Mouse (Mus musculus) cerebellum, adult 2 months (tissue): ENCODE measurements at regions not wholly inside any gene's neighbourhood (a gene's known extent, or its start where the extent isn't known, plus 50 kb on each side); places are given as distances from the start of the nearest gene placed in this dataset.

Experiments
- DNase-seq, 2 experiments: peaks; one replicate each; pipeline ENCODE4 v3.0.0; 2021
- H3K27ac ChIP-seq: fragments of 200-500 bp; 2 replicates; pipeline ENCODE4 v1.5.1; 2012; ENCODE audit warnings: low read length, control low read depth, inconsistent platforms; ENCODE audit not compliant: insufficient read depth
- H3K27me3 ChIP-seq: fragments of 200-500 bp; 2 replicates; pipeline ENCODE4 v1.6.1; 2012; ENCODE audit warnings: inconsistent platforms, mild to moderate bottlenecking, low read length, moderate library complexity; ENCODE audit not compliant: control insufficient read depth, insufficient read depth
- H3K4me1 ChIP-seq: fragments of 200-500 bp; 2 replicates; pipeline ENCODE4 v1.6.1; 2011; ENCODE audit warnings: low read length; ENCODE audit not compliant: control insufficient read depth, insufficient read depth
- H3K4me3 ChIP-seq: fragments of 200-500 bp; replicated peaks from 2 replicates; pipeline ENCODE3; 2011; ENCODE audit warnings: mild to moderate bottlenecking, low read depth, low read length, control low read depth; ENCODE audit not compliant: insufficient read depth
- CTCF ChIP-seq: fragments of 200-500 bp; IDR thresholded peaks from 2 replicates; pipeline ENCODE4 v1.5.1; 2011; ENCODE audit warnings: low read depth, mild to moderate bottlenecking, control low read depth, low read length, moderate library complexity, borderline replicate concordance; ENCODE audit not compliant: insufficient read depth
- POLR2A ChIP-seq: fragments of 200-500 bp; IDR thresholded peaks from 2 replicates; pipeline ENCODE4 v1.6.1; 2011; ENCODE audit warnings: low read length, control low read depth, borderline replicate concordance; ENCODE audit not compliant: insufficient read depth
- WGBS: fragments of 180-500 bp; shearing (Covaris S2); methylation state at CpG from one replicate; pipeline ENCODE4 v1.1.7; 2018; 5-methylcytosine and 5-hydroxymethylcytosine counted together

DNA sequence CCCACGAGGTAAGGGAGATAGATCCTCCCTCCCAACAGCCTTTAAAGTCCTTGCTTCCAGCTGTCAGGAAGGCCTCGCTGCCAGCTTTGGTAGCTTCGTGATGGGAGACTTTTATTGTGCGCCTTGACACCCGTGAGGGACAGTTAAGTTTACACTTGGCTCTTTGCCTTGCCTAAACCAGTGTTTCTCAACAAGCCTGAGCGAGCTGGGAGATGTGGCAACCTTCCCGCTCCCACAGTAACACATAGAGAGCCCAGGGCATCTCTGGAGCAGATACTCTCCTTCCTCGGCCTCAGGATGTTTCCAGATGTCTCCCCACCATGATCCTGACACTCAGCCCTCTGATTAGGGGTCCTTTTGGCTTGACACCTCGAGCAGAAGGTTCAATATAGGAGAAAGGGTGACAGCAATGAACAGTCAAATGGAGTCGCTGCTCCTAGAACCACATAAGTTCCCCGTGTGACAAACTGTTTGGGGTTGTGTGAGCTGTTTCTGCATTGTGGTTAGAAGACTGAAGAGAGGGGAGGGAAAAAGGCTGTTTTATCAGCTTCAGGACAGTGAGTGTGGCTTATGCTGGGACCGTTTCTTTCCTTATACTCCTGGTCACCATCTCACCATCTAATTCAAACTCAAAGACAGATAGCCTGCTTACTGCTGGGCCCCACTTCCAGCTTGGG lies 129.1 kb upstream of the Rnaseh2b start:
- WGBS = 24% methylated on average over 12 of the region's 12 CpGs
- TF ChIP-seq POLR2A (no peak), CTCF (no peak)

DNA sequence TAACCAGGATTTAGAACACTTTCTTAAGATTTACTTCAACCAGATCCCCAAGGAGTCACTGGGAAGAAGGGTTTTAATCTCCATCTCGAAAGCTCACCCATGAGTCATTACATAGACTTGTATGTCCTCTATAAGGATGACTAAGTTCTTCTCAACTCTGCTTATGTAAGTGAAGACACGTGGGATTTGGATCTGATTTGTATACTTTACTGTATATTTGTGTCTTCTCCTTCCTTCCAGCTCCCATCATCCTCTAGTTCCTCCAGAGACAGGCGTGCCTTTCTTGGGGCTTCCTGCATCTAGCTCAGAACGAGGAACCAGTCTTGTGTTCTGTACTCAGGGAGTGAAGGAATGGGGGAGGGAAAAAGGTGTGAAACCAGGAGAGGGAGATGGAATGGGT lies 127.5 kb upstream of the Rnaseh2b start:
- no peak for TF ChIP-seq POLR2A
- TF ChIP-seq CTCF = no peak
- Histone ChIP-seq H3K4me1 (no peaks in the 10 kb centered on the region), H3K4me3 (no peak overlapping the region), H3K27ac (no peak overlapping the region), H3K27me3 (no peaks in the 10 kb centered on the region; the same call in 1 of the 2 replicates)
- DNase-seq = no peak
- WGBS = 82% methylated on average over 4 of the region's 4 CpGs

More for the DNA sequence above, 129.1 kb upstream of the Rnaseh2b start:
- Histone ChIP-seq H3K4me3 (no peak overlapping the region), H3K27ac (no peak overlapping the region), H3K27me3 (no peaks in the 10 kb centered on the region; the same call in 1 of the 2 replicates), H3K4me1 (no peaks in the 10 kb centered on the region)
- no peak for DNase-seq

GRCm38 (mm10) chr14:62166006-62166405 lies 126.4 kb upstream of the Rnaseh2b start:
- 61% methylated on average over 1 of the region's 1 CpGs for WGBS
- H3K27me3 ChIP-seq = no peaks in the 10 kb centered on the region
- no peaks in the 10 kb centered on the region for H3K4me1 ChIP-seq
- TF ChIP-seq CTCF = no peak
- TF ChIP-seq POLR2A = no peak
- H3K27ac ChIP-seq = no peak overlapping the region
- no peak for DNase-seq
- H3K4me3 ChIP-seq = no peak overlapping the region

- Histone ChIP-seq H3K27me3 (no peaks in the 10 kb centered on the region), H3K27ac (no peak overlapping the region), H3K4me1 (no peaks in the 10 kb centered on the region), H3K4me3 (no peak overlapping the region)
- no peak for DNase-seq
- TF ChIP-seq CTCF = no peak
- no peak for TF ChIP-seq POLR2A
- WGBS = 64% methylated on average over 5 of the region's 5 CpGs
Observed at GRCm38 (mm10) chr14:62166596-62166995, 125.8 kb upstream of the Rnaseh2b start.

GRCm38 (mm10) chr14:62167090-62167489 lies 125.3 kb upstream of the Rnaseh2b start:
- Histone ChIP-seq H3K27ac (no peak overlapping the region), H3K4me3 (no peak overlapping the region), H3K27me3 (no peaks in the 10 kb centered on the region), H3K4me1 (no peaks in the 10 kb centered on the region)
- TF ChIP-seq POLR2A (no peak), CTCF (no peak)
- 42% methylated on average over 6 of the region's 6 CpGs for WGBS
- DNase-seq = no peak

- H3K27me3 ChIP-seq = no peaks in the 10 kb centered on the region
- WGBS = 81% methylated on average over 6 of the region's 6 CpGs
- TF ChIP-seq CTCF (no peak), POLR2A (no peak)
- no peak overlapping the region for H3K27ac ChIP-seq
- H3K4me3 ChIP-seq = no peak overlapping the region
- H3K4me1 ChIP-seq = no peaks in the 10 kb centered on the region
- no peak for DNase-seq
Observed at GRCm38 (mm10) chr14:62168711-62169110, 123.7 kb upstream of the Rnaseh2b start.

DNA sequence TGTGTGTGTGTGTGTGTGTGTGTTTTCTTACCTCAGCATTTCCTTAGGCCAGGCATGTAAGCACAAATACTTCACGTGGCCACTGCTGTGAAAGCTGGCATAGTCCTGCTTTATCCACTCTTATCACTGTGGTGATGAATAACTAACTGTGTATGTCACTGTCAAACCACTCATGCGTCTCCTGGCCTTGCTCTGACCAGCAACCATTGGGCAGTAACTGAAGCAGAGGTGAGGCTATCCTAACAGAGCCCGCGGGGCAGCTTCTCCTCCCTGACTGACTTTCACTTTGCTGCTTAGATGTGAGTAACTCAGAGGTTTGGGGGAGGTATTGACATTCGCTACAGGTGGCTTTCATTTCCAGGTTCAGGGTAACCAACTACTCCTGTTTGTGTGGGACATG lies 122.0 kb upstream of the Rnaseh2b start:
- DNase-seq = no peak
- TF ChIP-seq POLR2A = no peak
- no peak for TF ChIP-seq CTCF
- WGBS = 61% methylated on average over 5 of the region's 5 CpGs
- Histone ChIP-seq H3K27me3 (no peaks in the 10 kb centered on the region), H3K4me1 (no peaks in the 10 kb centered on the region), H3K27ac (no peak overlapping the region), H3K4me3 (no peak overlapping the region)

DNA sequence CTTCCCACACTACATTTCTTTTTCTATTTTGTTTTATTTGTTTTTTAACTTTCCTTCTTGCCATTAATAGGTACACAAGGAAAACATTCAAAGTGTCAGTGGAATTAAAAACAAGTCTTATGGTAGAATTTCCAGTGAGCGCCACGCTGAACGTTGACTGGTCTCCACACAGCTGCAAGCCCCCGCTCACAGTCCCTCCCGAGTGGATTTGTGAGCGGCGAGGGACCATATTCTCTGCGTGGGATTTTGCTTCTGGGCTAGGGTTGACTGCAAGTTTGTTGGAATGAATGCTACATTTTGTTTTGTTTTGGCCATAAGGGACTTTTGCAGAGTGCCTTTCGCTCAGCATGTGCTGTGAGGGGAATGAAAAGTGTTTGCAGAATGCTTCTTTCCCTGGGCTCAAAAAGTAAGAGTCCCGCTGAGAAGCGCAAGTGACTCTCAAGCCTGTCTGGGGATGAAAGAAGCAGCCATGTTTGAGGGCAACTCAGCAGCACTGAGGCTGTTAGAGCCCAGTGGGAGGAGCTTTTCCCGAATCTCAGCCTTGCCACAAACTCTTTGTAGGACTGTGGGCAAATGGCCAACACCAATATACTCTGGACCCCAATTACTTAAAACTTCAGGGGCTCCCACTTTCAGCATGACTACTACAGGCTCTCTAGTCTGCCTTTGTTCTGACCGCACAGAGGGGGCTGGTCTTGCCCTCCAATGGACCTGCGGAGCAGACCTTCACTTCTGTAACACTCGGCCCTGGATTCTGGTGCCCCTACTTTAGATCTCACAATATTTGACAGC lies 120.9 kb upstream of the Rnaseh2b start:
- no peak for TF ChIP-seq POLR2A
- no peak for TF ChIP-seq CTCF
- 65% methylated on average over 15 of the region's 15 CpGs for WGBS
- no peaks in the 10 kb centered on the region for H3K27me3 ChIP-seq
- no peak for DNase-seq
- H3K27ac ChIP-seq = no peak overlapping the region
- no peak overlapping the region for H3K4me3 ChIP-seq
- H3K4me1 ChIP-seq = no peaks in the 10 kb centered on the region
